Mouse (Mus musculus) heart, postnatal 0 days (tissue): ENCODE data around the gene Pcsk4. TPM values are rescaled to one million over a fixed set of nuclear protein-coding genes. Genes with fewer than 3 reads are reported as not detected.

ENCODE experiments used
- ATAC-seq: fragments of 200-750 bp; cut with Nextera tagmentation; 2 replicates; pipeline ENCODE4 v1.8.0; 2017; ENCODE audit warnings: low read depth, moderate number of reproducible peaks, moderate library complexity; ENCODE audit not compliant: insufficient read depth
- DNase-seq: peaks from one replicate; pipeline ENCODE4 v3.0.0-alpha.2; 2016; ENCODE audit warnings: low spot score
- H3K27ac ChIP-seq: fragments of 300-500 bp; sonication (generic); 2 replicates; pipeline ENCODE4 v1.5.1; 2014; ENCODE audit warnings: low read depth, mild to moderate bottlenecking
- H3K27me3 ChIP-seq: fragments of 300-500 bp; sonication (generic); 2 replicates; pipeline ENCODE4 v1.6.1; 2014; ENCODE audit warnings: low read length, mixed read lengths; ENCODE audit not compliant: control insufficient read depth, insufficient read depth
- H3K36me3 ChIP-seq: fragments of 300-500 bp; sonication (generic); replicated peaks from 2 replicates; pipeline ENCODE4 v1.6.1; 2014; ENCODE audit warnings: low read length, mixed read lengths; ENCODE audit not compliant: control insufficient read depth, insufficient read depth
- H3K4me1 ChIP-seq: fragments of 300-500 bp; sonication (generic); 2 replicates; pipeline ENCODE4 v1.6.1; 2014; ENCODE audit warnings: antibody characterized with exemption; ENCODE audit not compliant: control insufficient read depth, insufficient read depth
- H3K4me2 ChIP-seq: fragments of 300-500 bp; sonication (generic); 2 replicates; pipeline ENCODE4 v1.6.1; 2014; ENCODE audit warnings: low read depth, mild to moderate bottlenecking, low read length, moderate library complexity
- H3K4me3 ChIP-seq: fragments of 300-500 bp; sonication (generic); 2 replicates; pipeline ENCODE4 v1.5.1; 2014; ENCODE audit warnings: low read depth, low read length
- H3K9ac ChIP-seq: fragments of 300-500 bp; sonication (generic); replicated peaks from 2 replicates; pipeline ENCODE4 v1.6.1; 2014; ENCODE audit warnings: low read depth, low read length, mixed read lengths
- H3K9me3 ChIP-seq: fragments of 300-500 bp; sonication (generic); replicated peaks from 2 replicates; pipeline ENCODE4 v1.6.1; 2016; ENCODE audit warnings: low read length; ENCODE audit not compliant: control insufficient read depth
- CTCF ChIP-seq: IDR thresholded peaks from 2 replicates; pipeline ENCODE4 v1.5.1; 2016; ENCODE audit warnings: antibody characterized with exemption, control low read depth, low read depth
- EP300 ChIP-seq: IDR thresholded peaks from 2 replicates; pipeline ENCODE4 v1.6.1; 2016; ENCODE audit warnings: antibody characterized with exemption, low read depth
- WGBS: fragments of 180-500 bp; shearing (Covaris S2); extraction: QIAGEN DNeasy Blood & Tissue Kit; methylation state at CpG from one replicate; pipeline ENCODE4 v1.1.7; 2014; 5-methylcytosine and 5-hydroxymethylcytosine counted together
- polyA plus RNA-seq: library from polyadenylated mRNA; unstranded; fragments of >200 nt; fragmentation: Nextera tagmentation; extraction: Ambion mirVana; gene quantifications from 2 replicates; pipeline ENCODE4 v1.2.1, GENCODE M21; 2015
- total RNA-seq: library from RNA; depleted of rRNA; stranded (reverse); fragments of >200 nt; gene quantifications from 2 replicates; pipeline ENCODE4 v1.2.3, GENCODE M21; 2014; ENCODE audit warnings: low replicate concordance

Gene Pcsk4
- total and polyA plus RNA-seq, 2 experiments from 2014 or later, result 2.1 TPM; not detected in 1

GRCm38 (mm10) chr10:80356001-80356682 lies 26.8 kb upstream of the Pcsk4 start, which contains the start of gene Plk5:
TSS of gene Plk5 (plus strand) at chr10:80356459.
- H3K4me2 ChIP-seq, result peak within 1 kb of the TSS; percentile 46; the same call in 1 of the 2 replicates
- DNase-seq (no peak), ATAC-seq (no peak)
- no peak within 1 kb of the TSS for H3K27ac ChIP-seq
- WGBS, result 2% methylated on average over 52 of the region's 53 CpGs
- peak within 1 kb of the TSS; percentile 28 for H3K4me3 ChIP-seq
- H3K27me3 ChIP-seq, result peaks cover 81% of the 10 kb centered on the region
- no peak for TF ChIP-seq CTCF
- no peak for TF ChIP-seq EP300
- H3K36me3 ChIP-seq, result no peaks in the 10 kb centered on the region
- no peaks in the 10 kb centered on the region for H3K4me1 ChIP-seq
- H3K9me3 ChIP-seq, result no peaks in the 10 kb centered on the region
- no peak within 1 kb of the TSS for H3K9ac ChIP-seq

- ATAC-seq, result no peak
- H3K27ac ChIP-seq, result no peak overlapping the region
- 17% methylated on average over 9 of the region's 9 CpGs for WGBS
- no peak overlapping the region for H3K9ac ChIP-seq
- no peaks in the 10 kb centered on the region for H3K4me1 ChIP-seq
- no peak for TF ChIP-seq CTCF
- TF ChIP-seq EP300, result no peak
- H3K4me3 ChIP-seq, result no peak overlapping the region
- H3K36me3 ChIP-seq, result no peaks in the 10 kb centered on the region
- H3K9me3 ChIP-seq, result no peaks in the 10 kb centered on the region
- H3K4me2 ChIP-seq, result no peak overlapping the region
- peaks cover 87% of the 10 kb centered on the region for H3K27me3 ChIP-seq
- no peak for DNase-seq
Observed at GRCm38 (mm10) chr10:80355431-80355830, 26.1 kb upstream of the Pcsk4 start.

GRCm38 (mm10) chr10:80352727-80353126 lies 23.4 kb upstream of the Pcsk4 start:
- H3K4me3 ChIP-seq, result no peak overlapping the region
- no peak for DNase-seq
- peaks cover 12% of the 10 kb centered on the region for H3K4me1 ChIP-seq
- no peak overlapping the region for H3K27ac ChIP-seq
- H3K36me3 ChIP-seq, result no peaks in the 10 kb centered on the region
- TF ChIP-seq CTCF, result no peak
- H3K27me3 ChIP-seq, result peaks cover 81% of the 10 kb centered on the region
- ATAC-seq, result no peak
- WGBS, result 33% methylated on average over 8 of the region's 8 CpGs
- no peaks in the 10 kb centered on the region for H3K9me3 ChIP-seq
- H3K9ac ChIP-seq, result no peak overlapping the region
- H3K4me2 ChIP-seq, result no peak overlapping the region

- DNase-seq, result no peak
- no peaks in the 10 kb centered on the region for H3K9me3 ChIP-seq
- ATAC-seq, result no peak
- H3K27ac ChIP-seq, result no peak overlapping the region
- H3K4me3 ChIP-seq, result no peak overlapping the region
- no peak overlapping the region for H3K9ac ChIP-seq
- WGBS, result 27% methylated on average over 11 of the region's 11 CpGs
- TF ChIP-seq EP300 (no peak), CTCF (no peak)
- no peaks in the 10 kb centered on the region for H3K36me3 ChIP-seq
- peaks cover 17% of the 10 kb centered on the region for H3K4me1 ChIP-seq
- H3K27me3 ChIP-seq, result peaks cover 77% of the 10 kb centered on the region
- H3K4me2 ChIP-seq, result no peak overlapping the region
Observed at GRCm38 (mm10) chr10:80351896-80352295, 22.6 kb upstream of the Pcsk4 start.

GRCm38 (mm10) chr10:80350292-80350691 lies 21.0 kb upstream of the Pcsk4 start:
- WGBS, result 3% methylated on average over 7 of the region's 7 CpGs
- peak; percentile 94 for TF ChIP-seq CTCF
- TF ChIP-seq EP300, result no peak
- peaks cover 68% of the 10 kb centered on the region for H3K27me3 ChIP-seq
- DNase-seq (peak; percentile 80), ATAC-seq (peak; percentile 71)
- H3K27ac ChIP-seq, result no peak overlapping the region
- H3K9me3 ChIP-seq, result no peaks in the 10 kb centered on the region
- H3K4me3 ChIP-seq, result no peak overlapping the region
- no peaks in the 10 kb centered on the region for H3K36me3 ChIP-seq
- H3K4me2 ChIP-seq, result no peak overlapping the region
- no peak overlapping the region for H3K9ac ChIP-seq
- peaks cover 17% of the 10 kb centered on the region for H3K4me1 ChIP-seq

GRCm38 (mm10) chr10:80348981-80349380 lies 19.7 kb upstream of the Pcsk4 start:
- H3K27ac ChIP-seq, result peak overlapping the region; percentile 46; the same call in 1 of the 2 replicates
- H3K27me3 ChIP-seq, result peaks cover 64% of the 10 kb centered on the region
- H3K4me2 ChIP-seq, result peak overlapping the region; percentile 85
- WGBS, result 16% methylated on average over 26 of the region's 26 CpGs
- H3K4me3 ChIP-seq, result peak overlapping the region; percentile 59
- H3K9me3 ChIP-seq, result no peaks in the 10 kb centered on the region
- H3K4me1 ChIP-seq, result peaks cover 30% of the 10 kb centered on the region
- TF ChIP-seq CTCF, result no peak
- no peak for TF ChIP-seq EP300
- no peak overlapping the region; the same call in 1 of the 2 replicates for H3K9ac ChIP-seq
- peak; percentile 7; the same call in 1 of the 2 replicates for ATAC-seq
- no peaks in the 10 kb centered on the region for H3K36me3 ChIP-seq
- DNase-seq, result no peak
